ENCODE assay signal across 16 mouse cellular contexts in genomic region chr8:60313977-60314854, GRCm38 (mm10).
A peak's percentile ranks its signal among the peaks of the same experiment; 100 is the strongest.
DNase-seq lines count a peak whose midpoint lies in the region; ATAC-seq and TF ChIP-seq lines count a peak whose summit lies in the region.
"Had no signal": no experiment of that assay in that cellular context is flagged by ENCODE, and none has a peak within 500 bp of the region (broad histone marks: within the 10 kb centered on the region; RNA-seq: fewer than 3 reads in every experiment).

No protein-coding gene starts in this region.

- TF ChIP-seq EP300 in stomach, postnatal 0 days (optimal IDR thresholded peaks at IDR 0.05): no peak

- no peak overlapping the region for H3K4me2 ChIP-seq in hindbrain, postnatal 0 days (ENCODE audit: low read depth, low read length)
- no peak overlapping the region for H3K4me2 ChIP-seq in limb, embryonic 11.5 days (ENCODE audit: low read depth, severe bottlenecking)
- H3K4me2 ChIP-seq in forebrain, embryonic 16.5 days (ENCODE audit: low read length): no peak overlapping the region
- H3K4me2 ChIP-seq in stomach, postnatal 0 days (replicated peaks; ENCODE audit: low read depth): no peak overlapping the region
- H3K4me2 ChIP-seq: embryonic facial prominence, embryonic 12.5 days; heart, embryonic 11.5 days; liver, embryonic 11.5 days had no signal

- H3K36me3 ChIP-seq in hindbrain, postnatal 0 days (ENCODE audit: insufficient read depth, low read length): no peaks in the 10 kb centered on the region
- H3K36me3 ChIP-seq in hindbrain, embryonic 10.5 days: no peaks in the 10 kb centered on the region
- H3K36me3 ChIP-seq in limb, embryonic 11.5 days (ENCODE audit: control insufficient read depth, insufficient read depth, low read length): no peaks in the 10 kb centered on the region
- no peaks in the 10 kb centered on the region for H3K36me3 ChIP-seq in limb, embryonic 10.5 days
- H3K36me3 ChIP-seq in forebrain, embryonic 16.5 days (ENCODE audit: control insufficient read depth, insufficient read depth): no peaks in the 10 kb centered on the region
- no peaks in the 10 kb centered on the region for H3K36me3 ChIP-seq in stomach, postnatal 0 days (ENCODE audit: control insufficient read depth, insufficient read depth, low read length)
- H3K36me3 ChIP-seq: embryonic facial prominence, embryonic 12.5 days had no signal

- TF ChIP-seq CTCF in hindbrain, postnatal 0 days (IDR thresholded peaks at IDR 0.05; ENCODE audit: low read depth): peak; percentile 31; the same call in 1 of the 2 replicates
- TF ChIP-seq CTCF in stomach, postnatal 0 days (IDR thresholded peaks at IDR 0.05; ENCODE audit: low read depth): peak; percentile 18; the same call in 1 of the 2 replicates

- H3K9ac ChIP-seq in hindbrain, postnatal 0 days (replicated peaks; ENCODE audit: low read length): no peak overlapping the region
- H3K9ac ChIP-seq in limb, embryonic 11.5 days (ENCODE audit: low read length): no peak overlapping the region
- no peak overlapping the region for H3K9ac ChIP-seq in forebrain, embryonic 16.5 days (replicated peaks; ENCODE audit: low read depth, low read length)
- H3K9ac ChIP-seq in stomach, postnatal 0 days (ENCODE audit: low read length): no peak overlapping the region
- H3K9ac ChIP-seq: embryonic facial prominence, embryonic 12.5 days had no signal

- DNase-seq in hindbrain, postnatal 0 days (ENCODE audit: low spot score): peak; percentile 32
- DNase-seq in hindbrain, embryonic 10.5 days (ENCODE audit: low spot score): no peak
- DNase-seq in limb, embryonic 11.5 days (ENCODE audit: low spot score): no peak
- DNase-seq in limb, embryonic 10.5 days (ENCODE audit: low spot score): no peak
- DNase-seq in stomach, postnatal 0 days (ENCODE audit: low spot score): no peak
- DNase-seq in retina, postnatal 1 day: no peak
- DNase-seq: cerebellum, adult 9-10 months; heart, postnatal 14 days; lung, adult 18-20 months; lung, postnatal 14 days had no signal

- no peaks in the 10 kb centered on the region for H3K27me3 ChIP-seq in hindbrain, postnatal 0 days (ENCODE audit: insufficient read depth, low read length)
- H3K27me3 ChIP-seq in hindbrain, embryonic 10.5 days (ENCODE audit: insufficient read depth, poor library complexity, severe bottlenecking): no peaks in the 10 kb centered on the region
- no peaks in the 10 kb centered on the region for H3K27me3 ChIP-seq in limb, embryonic 11.5 days (ENCODE audit: control insufficient read depth, insufficient read depth, low read length)
- H3K27me3 ChIP-seq in limb, embryonic 10.5 days (ENCODE audit: low read depth, poor library complexity, severe bottlenecking): no peaks in the 10 kb centered on the region
- no peaks in the 10 kb centered on the region for H3K27me3 ChIP-seq in forebrain, embryonic 16.5 days (replicated peaks; ENCODE audit: control insufficient read depth, insufficient read depth, low read length)
- H3K27me3 ChIP-seq in stomach, postnatal 0 days (ENCODE audit: control insufficient read depth, insufficient read depth, low read length): no peaks in the 10 kb centered on the region
- H3K27me3 ChIP-seq: embryonic facial prominence, embryonic 12.5 days had no signal

- WGBS in hindbrain, postnatal 0 days: 67% methylated on average over 8 of the region's 8 CpGs
- WGBS in hindbrain, embryonic 10.5 days: 77% methylated on average over 8 of the region's 8 CpGs
- 31% methylated on average over 8 of the region's 8 CpGs for WGBS in limb, embryonic 11.5 days
- 50% methylated on average over 8 of the region's 8 CpGs for WGBS in limb, embryonic 10.5 days
- 28% methylated on average over 8 of the region's 8 CpGs for WGBS in forebrain, embryonic 16.5 days
- WGBS in stomach, postnatal 0 days: 64% methylated on average over 8 of the region's 8 CpGs

- no peak overlapping the region for H3K27ac ChIP-seq in hindbrain, postnatal 0 days
- no peak overlapping the region for H3K27ac ChIP-seq in hindbrain, embryonic 10.5 days
- no peak overlapping the region for H3K27ac ChIP-seq in limb, embryonic 11.5 days (replicated peaks; ENCODE audit: low read depth, low read length)
- no peak overlapping the region for H3K27ac ChIP-seq in limb, embryonic 10.5 days
- H3K27ac ChIP-seq in forebrain, embryonic 16.5 days (ENCODE audit: low read length): no peak overlapping the region
- H3K27ac ChIP-seq in stomach, postnatal 0 days (replicated peaks): no peak overlapping the region
- H3K27ac ChIP-seq: embryonic facial prominence, embryonic 12.5 days had no signal

- no peak for ATAC-seq in hindbrain, postnatal 0 days
- peak; percentile 51; the same call in 1 of the 2 replicates for ATAC-seq in limb, embryonic 11.5 days (ENCODE audit: insufficient number of reproducible peaks, low FRiP score, low TSS enrichment, low read depth)
- 0 out of 2 replicates have a peak, but pooled peaks have one; percentile 18 for ATAC-seq in forebrain, embryonic 16.5 days
- ATAC-seq in stomach, postnatal 0 days (ENCODE audit: low FRiP score, low TSS enrichment): no peak
- ATAC-seq: hindbrain, embryonic 16.5 days; intestine, postnatal 0 days had no signal

- no peaks in the 10 kb centered on the region for H3K4me1 ChIP-seq in hindbrain, postnatal 0 days (ENCODE audit: insufficient read depth, low read length)
- no peaks in the 10 kb centered on the region for H3K4me1 ChIP-seq in hindbrain, embryonic 10.5 days (replicated peaks)
- no peaks in the 10 kb centered on the region for H3K4me1 ChIP-seq in limb, embryonic 11.5 days (ENCODE audit: control insufficient read depth, insufficient read depth, low read length)
- peaks cover 16% of the 10 kb centered on the region; the same call in 1 of the 2 replicates for H3K4me1 ChIP-seq in limb, embryonic 10.5 days
- no peaks in the 10 kb centered on the region for H3K4me1 ChIP-seq in forebrain, embryonic 16.5 days (replicated peaks; ENCODE audit: control insufficient read depth, insufficient read depth, low read length)
- no peaks in the 10 kb centered on the region for H3K4me1 ChIP-seq in stomach, postnatal 0 days (replicated peaks; ENCODE audit: control insufficient read depth, insufficient read depth)
- H3K4me1 ChIP-seq: embryonic facial prominence, embryonic 12.5 days had no signal

- H3K4me3 ChIP-seq in hindbrain, postnatal 0 days (ENCODE audit: low read length): no peak overlapping the region
- H3K4me3 ChIP-seq in hindbrain, embryonic 10.5 days: no peak overlapping the region
- no peak overlapping the region for H3K4me3 ChIP-seq in limb, embryonic 11.5 days (ENCODE audit: low read depth, low read length)
- H3K4me3 ChIP-seq in limb, embryonic 10.5 days: no peak overlapping the region
- no peak overlapping the region for H3K4me3 ChIP-seq in forebrain, embryonic 16.5 days (replicated peaks; ENCODE audit: low read length)
- no peak overlapping the region for H3K4me3 ChIP-seq in stomach, postnatal 0 days (ENCODE audit: low read depth, low read length)
- H3K4me3 ChIP-seq: embryonic facial prominence, embryonic 12.5 days had no signal

- no peaks in the 10 kb centered on the region for H3K9me3 ChIP-seq in hindbrain, postnatal 0 days (ENCODE audit: low read length)
- no peaks in the 10 kb centered on the region for H3K9me3 ChIP-seq in hindbrain, embryonic 10.5 days
- H3K9me3 ChIP-seq in limb, embryonic 11.5 days (ENCODE audit: control insufficient read depth, low read length): no peaks in the 10 kb centered on the region
- no peaks in the 10 kb centered on the region for H3K9me3 ChIP-seq in limb, embryonic 10.5 days (replicated peaks)
- no peaks in the 10 kb centered on the region for H3K9me3 ChIP-seq in forebrain, embryonic 16.5 days (ENCODE audit: control insufficient read depth, low read length)
- no peaks in the 10 kb centered on the region for H3K9me3 ChIP-seq in stomach, postnatal 0 days (ENCODE audit: control insufficient read depth, low read length)
- H3K9me3 ChIP-seq: embryonic facial prominence, embryonic 12.5 days had no signal

Comparison
In these comparisons a context has a peak if more than half of its experiments do, and no peak if none do; other contexts are left out.
1. ATAC-seq: peak in limb, embryonic 11.5 days (single experiment) and forebrain, embryonic 16.5 days (single experiment); none in hindbrain, postnatal 0 days (single experiment) and stomach, postnatal 0 days (single experiment).